Comparison of ENCODE assay signal across 10 mouse cellular contexts in the genomic region with DNA sequence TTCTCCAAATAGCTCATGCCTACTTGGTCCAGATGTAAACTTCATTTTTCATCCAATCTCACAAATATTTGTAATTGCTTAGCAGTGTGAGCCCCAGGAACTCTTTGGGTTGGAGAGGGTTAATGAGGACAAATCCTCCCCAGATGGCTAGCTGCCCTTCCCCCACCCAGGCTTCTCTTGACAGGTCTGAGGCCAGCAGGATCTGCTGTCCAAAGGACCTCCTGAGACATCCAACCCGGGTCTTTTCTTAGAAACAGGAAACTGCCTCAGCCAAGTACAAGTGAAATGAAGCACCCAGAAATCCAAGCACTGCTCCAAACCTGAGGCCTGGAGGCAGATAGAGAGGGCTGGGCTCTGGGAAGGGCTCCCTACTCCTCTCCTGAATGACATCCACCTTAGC.
A peak's percentile ranks its signal among the peaks of the same experiment; 100 is the strongest.
DNase-seq lines count a peak whose midpoint lies in the region; ATAC-seq lines count a peak whose summit lies in the region.
"Had no signal": no experiment of that assay in that cellular context is flagged by ENCODE, and none has a peak within 500 bp of the region (broad histone marks: within the 10 kb centered on the region; RNA-seq: fewer than 3 reads in every experiment).

No protein-coding gene starts in this region.

- intact Hi-C loops in gastrocnemius, postnatal 36 days (cut with DNase I), result no loop called here

- H3K9ac ChIP-seq in liver, embryonic 11.5 days (ENCODE audit: low read depth, low read length), result no peak overlapping the region
- H3K9ac ChIP-seq in stomach, embryonic 14.5 days (replicated peaks; ENCODE audit: low read depth, low read length), result no peak overlapping the region
- H3K9ac ChIP-seq in hindbrain, embryonic 13.5 days, result no peak overlapping the region
- H3K9ac ChIP-seq: forebrain, postnatal 0 days had no signal

- no peak overlapping the region for H3K27ac ChIP-seq in liver, embryonic 11.5 days (ENCODE audit: low read depth, low read length)
- no peak overlapping the region for H3K27ac ChIP-seq in stomach, embryonic 14.5 days (ENCODE audit: low read length)
- no peak overlapping the region for H3K27ac ChIP-seq in hindbrain, embryonic 13.5 days

- H3K4me3 ChIP-seq in liver, embryonic 11.5 days (ENCODE audit: low read depth, low read length), result no peak overlapping the region
- H3K4me3 ChIP-seq in stomach, embryonic 14.5 days (ENCODE audit: low read depth, low read length), result no peak overlapping the region
- no peak overlapping the region for H3K4me3 ChIP-seq in hindbrain, embryonic 13.5 days

- H3K9me3 ChIP-seq in liver, embryonic 11.5 days (ENCODE audit: control insufficient read depth, low read length), result no peaks in the 10 kb centered on the region
- H3K9me3 ChIP-seq in stomach, embryonic 14.5 days (ENCODE audit: control insufficient read depth, low read depth, low read length), result no peaks in the 10 kb centered on the region
- no peaks in the 10 kb centered on the region for H3K9me3 ChIP-seq in hindbrain, embryonic 13.5 days

- H3K4me2 ChIP-seq in liver, embryonic 11.5 days, result no peak overlapping the region
- H3K4me2 ChIP-seq in stomach, embryonic 14.5 days (replicated peaks; ENCODE audit: low read depth, low read length), result no peak overlapping the region
- no peak overlapping the region for H3K4me2 ChIP-seq in hindbrain, embryonic 13.5 days
- H3K4me2 ChIP-seq: midbrain, embryonic 11.5 days had no signal

- no peaks in the 10 kb centered on the region for H3K27me3 ChIP-seq in liver, embryonic 11.5 days (replicated peaks; ENCODE audit: control insufficient read depth, insufficient read depth, low read length)
- no peaks in the 10 kb centered on the region for H3K27me3 ChIP-seq in stomach, embryonic 14.5 days (ENCODE audit: control insufficient read depth, insufficient read depth, low read length)
- H3K27me3 ChIP-seq in hindbrain, embryonic 13.5 days, result no peaks in the 10 kb centered on the region

- peak; percentile 14 for DNase-seq in liver
- no peak for DNase-seq in liver, embryonic 11.5 days (ENCODE audit: low spot score)
- peak; percentile 42 to 79 for DNase-seq in gastrocnemius, postnatal 36 days
- peak; percentile 71 to 75 for DNase-seq in kidney, postnatal 25 days
- no peak for DNase-seq in thymus, postnatal 25 days
- DNase-seq: forebrain, postnatal 0 days had no signal

- WGBS in liver, embryonic 11.5 days, result 4% methylated on average over 1 of the region's 1 CpGs
- WGBS in stomach, embryonic 14.5 days, result 0% methylated on average over 1 of the region's 1 CpGs
- 33% methylated on average over 1 of the region's 1 CpGs for WGBS in hindbrain, embryonic 13.5 days

- H3K36me3 ChIP-seq in liver, embryonic 11.5 days (ENCODE audit: control insufficient read depth, insufficient read depth, low read length), result no peaks in the 10 kb centered on the region
- H3K36me3 ChIP-seq in stomach, embryonic 14.5 days (ENCODE audit: control insufficient read depth, insufficient read depth, low read length), result no peaks in the 10 kb centered on the region
- no peaks in the 10 kb centered on the region for H3K36me3 ChIP-seq in hindbrain, embryonic 13.5 days

- no peak for ATAC-seq in liver, embryonic 11.5 days (replicated peaks; ENCODE audit: low FRiP score)
- ATAC-seq in stomach, embryonic 14.5 days (ENCODE audit: insufficient number of reproducible peaks, insufficient read depth, low FRiP score, low read depth), result peak; percentile 56; the same call in 1 of the 2 replicates
- ATAC-seq in hindbrain, embryonic 13.5 days (ENCODE audit: low FRiP score), result no peak
- no peak for ATAC-seq in granulocyte monocyte progenitor cell, adult 5-6 weeks (replicated peaks; ENCODE audit: poor library complexity, severe bottlenecking)
- ATAC-seq: forebrain, postnatal 0 days had no signal

- no peaks in the 10 kb centered on the region for H3K4me1 ChIP-seq in liver, embryonic 11.5 days (replicated peaks; ENCODE audit: control insufficient read depth, insufficient read depth, low read length)
- H3K4me1 ChIP-seq in stomach, embryonic 14.5 days (ENCODE audit: control insufficient read depth, insufficient read depth, low read length), result peaks cover 13% of the 10 kb centered on the region; the same call in 1 of the 2 replicates
- H3K4me1 ChIP-seq in hindbrain, embryonic 13.5 days (replicated peaks), result peaks cover 12% of the 10 kb centered on the region; the same call in 1 of the 2 replicates

Comparison
In these comparisons a context has a peak if more than half of its experiments do, and no peak if none do; other contexts are left out.
1. DNase-seq: peak in liver (single experiment), gastrocnemius, postnatal 36 days (2 of 2) and kidney, postnatal 25 days (2 of 2); none in liver, embryonic 11.5 days (single experiment) and thymus, postnatal 25 days (single experiment).